In genomic region chr3:95663969-95664608, GRCm38 (mm10) we compare ENCODE assay signal across 13 mouse cellular contexts. TPM values are rescaled to one million over a fixed set of nuclear protein-coding genes. Genes with fewer than 3 reads are reported as not detected.
DNase-seq lines count a peak whose midpoint lies in the region; ATAC-seq and TF ChIP-seq lines count a peak whose summit lies in the region.
"Had no signal": no experiment of that assay in that cellular context is flagged by ENCODE, and none has a peak within 500 bp of the region (broad histone marks: within the 10 kb centered on the region; RNA-seq: fewer than 3 reads in every experiment).

No protein-coding gene starts in this region.

- H3K36me3 ChIP-seq in lung, embryonic 14.5 days (ENCODE audit: insufficient read depth) = peaks cover 57% of the 10 kb centered on the region
- peaks cover 27% of the 10 kb centered on the region for H3K36me3 ChIP-seq in heart, embryonic 15.5 days

- TF ChIP-seq CTCF in lung, embryonic 14.5 days (IDR thresholded peaks at IDR 0.05; ENCODE audit: low read depth) = no peak
- no peak for TF ChIP-seq CTCF in olfactory bulb, adult 2 months (IDR thresholded peaks at IDR 0.05; ENCODE audit: insufficient read depth, low read depth, low read length)

- 80% methylated on average over 3 of the region's 3 CpGs for WGBS in lung, embryonic 14.5 days
- WGBS in heart, embryonic 15.5 days = 71% methylated on average over 3 of the region's 3 CpGs
- 72% methylated on average over 3 of the region's 3 CpGs for WGBS in olfactory bulb, adult 2 months

- DNase-seq in adrenal gland, postnatal 10 days = peak; percentile 31
- no peak for DNase-seq in adrenal gland, postnatal 25 days
- no peak for DNase-seq in lung, embryonic 14.5 days
- DNase-seq in lung, adult 18-20 months = no peak
- no peak for DNase-seq in left cerebral cortex, adult 8-10 months (ENCODE audit: low spot score in 2 of 2)
- DNase-seq in urinary bladder, adult 18-20 months (ENCODE audit: low spot score in 2 of 2) = no peak
- DNase-seq: cerebellum, adult 8-10 months; spleen, adult 18-20 months had no signal

- H3K27ac ChIP-seq in lung, embryonic 14.5 days (ENCODE audit: low read depth) = peak overlapping the region; percentile 80
- peak overlapping the region; percentile 98 for H3K27ac ChIP-seq in heart, embryonic 15.5 days
- peak overlapping the region; percentile 48; the same call in 1 of the 2 replicates for H3K27ac ChIP-seq in olfactory bulb, adult 2 months (ENCODE audit: insufficient read depth, low read depth, low read length)
- H3K27ac ChIP-seq: forebrain, embryonic 10.5 days; hindbrain, embryonic 13.5 days had no signal

- TF ChIP-seq POLR2A in olfactory bulb, adult 2 months (IDR thresholded peaks at IDR 0.05; ENCODE audit: insufficient read depth, low read depth, low read length) = no peak

- H3K9me3 ChIP-seq in lung, embryonic 14.5 days (ENCODE audit: low read depth, low read length) = no peaks in the 10 kb centered on the region
- H3K9me3 ChIP-seq in heart, embryonic 15.5 days (replicated peaks) = no peaks in the 10 kb centered on the region
- H3K9me3 ChIP-seq: G1E; hindbrain, embryonic 13.5 days had no signal

- H3K27me3 ChIP-seq in lung, embryonic 14.5 days (ENCODE audit: insufficient read depth, low read length) = no peaks in the 10 kb centered on the region
- no peaks in the 10 kb centered on the region for H3K27me3 ChIP-seq in heart, embryonic 15.5 days
- H3K27me3 ChIP-seq: hindbrain, embryonic 13.5 days had no signal

- no peak overlapping the region for H3K4me3 ChIP-seq in lung, embryonic 14.5 days (ENCODE audit: low read depth, low read length)
- no peak overlapping the region for H3K4me3 ChIP-seq in heart, embryonic 15.5 days
- no peak overlapping the region for H3K4me3 ChIP-seq in olfactory bulb, adult 2 months (ENCODE audit: insufficient read depth, low read depth, low read length)
- H3K4me3 ChIP-seq: forebrain, embryonic 10.5 days; hindbrain, embryonic 13.5 days had no signal

- H3K4me2 ChIP-seq in lung, embryonic 14.5 days = no peak overlapping the region
- peak overlapping the region; percentile 26 for H3K4me2 ChIP-seq in heart, embryonic 15.5 days
- H3K4me2 ChIP-seq: hindbrain, embryonic 13.5 days had no signal

- ATAC-seq in lung, embryonic 14.5 days (ENCODE audit: insufficient read depth) = no peak
- ATAC-seq in heart, embryonic 15.5 days (replicated peaks; ENCODE audit: insufficient number of reproducible peaks, insufficient read depth, low FRiP score, low read depth) = no peak

- no peak overlapping the region for H3K9ac ChIP-seq in lung, embryonic 14.5 days
- H3K9ac ChIP-seq in heart, embryonic 15.5 days = no peak overlapping the region; the same call in 1 of the 2 replicates
- H3K9ac ChIP-seq: hindbrain, embryonic 13.5 days had no signal

- peaks cover 35% of the 10 kb centered on the region for H3K4me1 ChIP-seq in lung, embryonic 14.5 days (ENCODE audit: insufficient read depth)
- peaks cover 84% of the 10 kb centered on the region for H3K4me1 ChIP-seq in heart, embryonic 15.5 days (replicated peaks)
- peaks cover 18% of the 10 kb centered on the region for H3K4me1 ChIP-seq in olfactory bulb, adult 2 months (ENCODE audit: control insufficient read depth, insufficient read depth, low read length)

RNA-seq across cellular contexts. Expression of gene Mcl1, which starts 5.5 kb away (rescaled TPM):
- total RNA-seq in adrenal gland, postnatal 10 days (2021) = 100 to 1,000 TPM; 116 to 144 TPM
- 165 and 167 TPM in 2 replicates for total RNA-seq in adrenal gland, postnatal 25 days (2021)
- polyA plus RNA-seq in lung, embryonic 14.5 days (2014; fragmentation: Nextera tagmentation; extraction: Ambion mirVana) = 82.3 and 83.2 TPM in 2 replicates
- 38.4 and 45.4 TPM in 2 replicates for polyA plus RNA-seq in heart, embryonic 15.5 days (2015; fragmentation: Nextera tagmentation; extraction: Ambion mirVana)
- 157 and 245 TPM in 2 replicates for polyA plus RNA-seq in olfactory bulb, adult 2 months (2012; ENCODE audit: insufficient read depth, insufficient read length, low replicate concordance, missing spikeins)
- total RNA-seq in left cerebral cortex, adult 8-10 months (2022) = 10 to 100 TPM; 47.2 to 59.6 (median 54.3) TPM

RNA-seq across cellular contexts. Expression of gene Adamtsl4, which starts 23.6 kb away (rescaled TPM):
- 10 to 100 TPM; 13.3 to 13.4 TPM for total RNA-seq in adrenal gland, postnatal 10 days (2021)
- 5.6 and 6.1 TPM in 2 replicates for total RNA-seq in adrenal gland, postnatal 25 days (2021)
- 1.6 and 4.0 TPM in 2 replicates for polyA plus RNA-seq in lung, embryonic 14.5 days (2014; fragmentation: Nextera tagmentation; extraction: Ambion mirVana)
- 6.9 and 10.6 TPM in 2 replicates for polyA plus RNA-seq in heart, embryonic 15.5 days (2015; fragmentation: Nextera tagmentation; extraction: Ambion mirVana)
- polyA plus RNA-seq in olfactory bulb, adult 2 months (2012; ENCODE audit: insufficient read depth, insufficient read length, low replicate concordance, missing spikeins) = not detected in 2 replicates
- 10 to 100 TPM in 3 of 4 experiments, 1 to 10 TPM in 1; 9.4 to 12.9 (median 11.4) TPM for total RNA-seq in left cerebral cortex, adult 8-10 months (2022)
- polyA plus RNA-seq: G1E had no signal

RNA-seq across cellular contexts. Expression of gene Ensa, which starts 39.3 kb away (rescaled TPM):
- total RNA-seq in adrenal gland, postnatal 10 days (2021) = 10 to 100 TPM; 67.8 to 68.1 TPM
- total RNA-seq in adrenal gland, postnatal 25 days (2021) = 86.4 and 93.1 TPM in 2 replicates
- 64.8 and 66.7 TPM in 2 replicates for polyA plus RNA-seq in lung, embryonic 14.5 days (2014; fragmentation: Nextera tagmentation; extraction: Ambion mirVana)
- polyA plus RNA-seq in heart, embryonic 15.5 days (2015; fragmentation: Nextera tagmentation; extraction: Ambion mirVana) = 45.8 and 53.7 TPM in 2 replicates
- not detected in 2 replicates for polyA plus RNA-seq in olfactory bulb, adult 2 months (2012; ENCODE audit: insufficient read depth, insufficient read length, low replicate concordance, missing spikeins)
- total RNA-seq in left cerebral cortex, adult 8-10 months (2022) = 100 to 1,000 TPM; 322 to 333 (median 327) TPM

Comparison
In these comparisons a context has a peak if more than half of its experiments do, and no peak if none do; other contexts are left out.
1. H3K27ac ChIP-seq: peak in every context shown above with its lines; median percentile 98 in heart, embryonic 15.5 days; 80 in lung, embryonic 14.5 days; 48 in olfactory bulb, adult 2 months.